Mouse (Mus musculus) liver, embryonic 11.5 days (tissue): ENCODE results near the gene Ppp2r5c. TPM values are rescaled to one million over a fixed set of nuclear protein-coding genes. Genes with fewer than 3 reads are reported as not detected.

ENCODE experiments used
- ATAC-seq: fragments of 200-750 bp; cut with Nextera tagmentation; replicated peaks from 2 replicates; pipeline ENCODE4 v1.8.0; 2017; ENCODE audit warnings: moderate number of reproducible peaks, mild to moderate bottlenecking, moderate TSS enrichment, moderate library complexity; ENCODE audit not compliant: low FRiP score
- DNase-seq: peaks from one replicate; pipeline ENCODE4 v3.0.0-alpha.2; 2017; ENCODE audit warnings: low spot score
- H3K27ac ChIP-seq: fragments of 300-500 bp; sonication (generic); 2 replicates; pipeline ENCODE4 v1.5.1; 2014; ENCODE audit warnings: mild to moderate bottlenecking, low read depth, low read length, control low read depth
- H3K27me3 ChIP-seq: fragments of 300-500 bp; sonication (generic); replicated peaks from 2 replicates; pipeline ENCODE4 v1.6.1; 2014; ENCODE audit warnings: low read length, mixed read lengths; ENCODE audit not compliant: control insufficient read depth, insufficient read depth
- H3K36me3 ChIP-seq: fragments of 300-500 bp; sonication (generic); 2 replicates; pipeline ENCODE4 v1.6.1; 2014; ENCODE audit warnings: mild to moderate bottlenecking, low read length, moderate library complexity, mixed read lengths; ENCODE audit not compliant: control insufficient read depth, insufficient read depth
- H3K4me1 ChIP-seq: fragments of 300-500 bp; sonication (generic); replicated peaks from 2 replicates; pipeline ENCODE4 v1.6.1; 2014; ENCODE audit warnings: low read length, mixed read lengths; ENCODE audit not compliant: control insufficient read depth, insufficient read depth
- H3K4me2 ChIP-seq: fragments of 300-500 bp; sonication (generic); 2 replicates; pipeline ENCODE4 v1.6.1; 2014; ENCODE audit warnings: mild to moderate bottlenecking, control low read depth, moderate library complexity
- H3K4me3 ChIP-seq: fragments of 300-500 bp; sonication (generic); 2 replicates; pipeline ENCODE4 v1.5.1; 2014; ENCODE audit warnings: low read depth, low read length, control low read depth
- H3K9ac ChIP-seq: fragments of 300-500 bp; sonication (generic); 2 replicates; pipeline ENCODE4 v1.6.1; 2014; ENCODE audit warnings: low read depth, low read length, control low read depth
- H3K9me3 ChIP-seq: fragments of 300-500 bp; sonication (generic); 2 replicates; pipeline ENCODE4 v1.6.1; 2016; ENCODE audit warnings: low read length, inconsistent platforms, mixed read lengths; ENCODE audit not compliant: control insufficient read depth
- WGBS: fragments of 180-500 bp; shearing (Covaris S2); extraction: QIAGEN DNeasy Blood & Tissue Kit; methylation state at CpG from one replicate; pipeline ENCODE4 v1.1.7; 2014; 5-methylcytosine and 5-hydroxymethylcytosine counted together
- polyA plus RNA-seq: library from polyadenylated mRNA; unstranded; fragments of >200 nt; fragmentation: Nextera tagmentation; extraction: Ambion mirVana; gene quantifications from 2 replicates; pipeline ENCODE4 v1.2.1, GENCODE M21; 2014

Gene Ppp2r5c
- polyA plus RNA-seq, 1 experiment from 2014 or later: 138 TPM

- H3K9me3 ChIP-seq: no peaks in the 10 kb centered on the region
- DNase-seq (peak; percentile 55), ATAC-seq (peak; percentile 88)
- H3K4me2 ChIP-seq: no peak overlapping the region
- no peaks in the 10 kb centered on the region for H3K36me3 ChIP-seq
- no peaks in the 10 kb centered on the region for H3K27me3 ChIP-seq
- H3K9ac ChIP-seq: peak overlapping the region; percentile 34; the same call in 1 of the 2 replicates
- WGBS: 9% methylated on average over 5 of the region's 5 CpGs
- peaks cover 4% of the 10 kb centered on the region; the same call in 1 of the 2 replicates for H3K4me1 ChIP-seq
- H3K4me3 ChIP-seq: no peak overlapping the region
- no peak overlapping the region for H3K27ac ChIP-seq
These were observed 7.3 kb downstream of the Ppp2r5c start for GRCm38 (mm10) chr12:110454223-110454622.

- H3K4me3 ChIP-seq: no peak overlapping the region
- no peak overlapping the region for H3K27ac ChIP-seq
- H3K4me1 ChIP-seq: peaks cover 7% of the 10 kb centered on the region; the same call in 1 of the 2 replicates
- DNase-seq (no peak), ATAC-seq (no peak)
- no peaks in the 10 kb centered on the region for H3K36me3 ChIP-seq
- WGBS: 86% methylated on average over 7 of the region's 7 CpGs
- no peak overlapping the region for H3K4me2 ChIP-seq
- no peaks in the 10 kb centered on the region for H3K9me3 ChIP-seq
- no peaks in the 10 kb centered on the region for H3K27me3 ChIP-seq
- H3K9ac ChIP-seq: no peak overlapping the region
These were observed 9.1 kb downstream of the Ppp2r5c start for GRCm38 (mm10) chr12:110456024-110456423.

- H3K4me3 ChIP-seq: no peak overlapping the region
These were observed 11.7 kb downstream of the Ppp2r5c start for GRCm38 (mm10) chr12:110458667-110459066.

GRCm38 (mm10) chr12:110460418-110461300 lies 13.7 kb downstream of the Ppp2r5c start:
- H3K27ac ChIP-seq: no peak overlapping the region

More at GRCm38 (mm10) chr12:110458667-110459066, 11.7 kb downstream of the Ppp2r5c start:
- no peaks in the 10 kb centered on the region for H3K9me3 ChIP-seq
- peak overlapping the region; percentile 7; the same call in 1 of the 2 replicates for H3K27ac ChIP-seq
- no peaks in the 10 kb centered on the region for H3K36me3 ChIP-seq
- H3K9ac ChIP-seq: no peak overlapping the region
- ATAC-seq (no peak), DNase-seq (no peak)
- H3K4me2 ChIP-seq: no peak overlapping the region
- peaks cover 7% of the 10 kb centered on the region; the same call in 1 of the 2 replicates for H3K4me1 ChIP-seq
- no peaks in the 10 kb centered on the region for H3K27me3 ChIP-seq
- 53% methylated on average over 6 of the region's 6 CpGs for WGBS

GRCm38 (mm10) chr12:110463711-110464110 lies 16.8 kb downstream of the Ppp2r5c start:
- DNase-seq: no peak
- no peak overlapping the region for H3K4me2 ChIP-seq
- H3K4me1 ChIP-seq: peaks cover 3% of the 10 kb centered on the region; the same call in 1 of the 2 replicates
- H3K36me3 ChIP-seq: no peaks in the 10 kb centered on the region
- no peak overlapping the region for H3K4me3 ChIP-seq
- H3K27me3 ChIP-seq: no peaks in the 10 kb centered on the region
- H3K9ac ChIP-seq: no peak overlapping the region
- no peaks in the 10 kb centered on the region for H3K9me3 ChIP-seq
- no peak overlapping the region for H3K27ac ChIP-seq
- no peak for ATAC-seq
- WGBS: 68% methylated on average over 8 of the region's 8 CpGs

More at GRCm38 (mm10) chr12:110460418-110461300, 13.7 kb downstream of the Ppp2r5c start:
- Histone ChIP-seq H3K36me3 (no peaks in the 10 kb centered on the region), H3K4me3 (no peak overlapping the region), H3K4me2 (no peak overlapping the region), H3K9me3 (no peaks in the 10 kb centered on the region), H3K27me3 (no peaks in the 10 kb centered on the region), H3K4me1 (peaks cover 3% of the 10 kb centered on the region; the same call in 1 of the 2 replicates), H3K9ac (no peak overlapping the region)
- 76% methylated on average over 18 of the region's 18 CpGs for WGBS
- DNase-seq: no peak
- no peak for ATAC-seq

GRCm38 (mm10) chr12:110471426-110471825 lies 24.5 kb downstream of the Ppp2r5c start:
- Histone ChIP-seq H3K9ac (no peak overlapping the region), H3K4me1 (no peaks in the 10 kb centered on the region), H3K4me2 (no peak overlapping the region), H3K4me3 (no peak overlapping the region), H3K9me3 (no peaks in the 10 kb centered on the region), H3K36me3 (no peaks in the 10 kb centered on the region), H3K27me3 (no peaks in the 10 kb centered on the region), H3K27ac (no peak overlapping the region)
- 76% methylated on average over 3 of the region's 3 CpGs for WGBS
- ATAC-seq (no peak), DNase-seq (no peak)

- Histone ChIP-seq H3K4me2 (no peak overlapping the region), H3K9ac (no peak overlapping the region), H3K36me3 (no peaks in the 10 kb centered on the region; the same call in 1 of the 2 replicates), H3K27ac (no peak overlapping the region), H3K4me3 (no peak overlapping the region), H3K9me3 (no peaks in the 10 kb centered on the region), H3K27me3 (no peaks in the 10 kb centered on the region), H3K4me1 (no peaks in the 10 kb centered on the region)
- WGBS: 78% methylated on average over 3 of the region's 3 CpGs
- no peak for ATAC-seq
- no peak for DNase-seq
These were observed 25.3 kb downstream of the Ppp2r5c start for GRCm38 (mm10) chr12:110472247-110472646.

- Histone ChIP-seq H3K27ac (no peak overlapping the region), H3K9me3 (no peaks in the 10 kb centered on the region), H3K9ac (no peak overlapping the region), H3K4me3 (no peak overlapping the region), H3K4me1 (no peaks in the 10 kb centered on the region), H3K36me3 (no peaks in the 10 kb centered on the region; the same call in 1 of the 2 replicates), H3K27me3 (no peaks in the 10 kb centered on the region), H3K4me2 (no peak overlapping the region)
- DNase-seq: no peak
- no peak for ATAC-seq
- WGBS: 68% methylated on average over 8 of the region's 8 CpGs
These were observed 27.6 kb downstream of the Ppp2r5c start for GRCm38 (mm10) chr12:110474497-110474896.
